Mouse (Mus musculus) ES-E14 (cell line): Measurements from ENCODE around the gene Slc25a27. TPM values are rescaled to one million over a fixed set of nuclear protein-coding genes. Genes with fewer than 3 reads are reported as not detected.

Source experiments
- DNase-seq: peaks from one replicate; pipeline ENCODE4 v3.0.0-alpha.2; 2013; ENCODE audit warnings: low read depth, low spot score
- H3K27ac ChIP-seq: 2 replicates; pipeline ENCODE4 v1.5.1; 2012; ENCODE audit warnings: low read depth, mild to moderate bottlenecking, low read length, moderate library complexity, mixed read lengths; ENCODE audit not compliant: poor library complexity, insufficient read depth, severe bottlenecking
- H3K36me3 ChIP-seq: 2 replicates; pipeline ENCODE4 v1.6.1; 2012; ENCODE audit warnings: mild to moderate bottlenecking, low read length, moderate library complexity, mixed read lengths; ENCODE audit not compliant: control insufficient read depth, poor library complexity, insufficient read depth, severe bottlenecking
- H3K4me1 ChIP-seq, 2 experiments: fragments of 150-350 bp in 1 of 2; sonication (generic) in 1 of 2; 2 replicates each; pipeline ENCODE4 v1.6.1; 2012; ENCODE audit warnings: low read length in 2 of 2, mild to moderate bottlenecking in 1 of 2, mixed read lengths in 1 of 2; ENCODE audit not compliant: control insufficient read depth in 2 of 2, insufficient read depth in 2 of 2, poor library complexity in 1 of 2
- H3K4me3 ChIP-seq, 2 experiments: fragments of 150-350 bp in 1 of 2; sonication (generic) in 1 of 2; 2 replicates each; pipeline ENCODE4 v1.5.1; 2012; ENCODE audit warnings: low read length in 2 of 2, low read depth in 1 of 2, mild to moderate bottlenecking in 1 of 2, mixed read lengths in 1 of 2; ENCODE audit not compliant: insufficient read depth in 1 of 2, poor library complexity in 1 of 2, severe bottlenecking in 1 of 2
- H3K9ac ChIP-seq: 2 replicates; pipeline ENCODE4 v1.6.1; 2012; ENCODE audit warnings: low read depth, mild to moderate bottlenecking, low read length, mixed read lengths; ENCODE audit not compliant: poor library complexity, insufficient read depth, severe bottlenecking
- H3K9me3 ChIP-seq: fragments of 150-350 bp; sonication (generic); 2 replicates; pipeline ENCODE4 v1.6.1; 2012; ENCODE audit warnings: low read depth, mild to moderate bottlenecking, low read length; ENCODE audit not compliant: control insufficient read depth, insufficient read depth
- CHD2 ChIP-seq: IDR thresholded peaks from 2 replicates; pipeline ENCODE4 v1.6.1; 2014; ENCODE audit warnings: mild to moderate bottlenecking, low read depth, low read length, inconsistent platforms
- HCFC1 ChIP-seq: IDR thresholded peaks from 2 replicates; pipeline ENCODE4 v1.6.1; 2012; ENCODE audit warnings: low read length, inconsistent platforms, borderline replicate concordance; ENCODE audit not compliant: insufficient read depth
- MAFK ChIP-seq: IDR thresholded peaks from 2 replicates; pipeline ENCODE4 v1.6.1; 2014; ENCODE audit warnings: mild to moderate bottlenecking, low read depth, low read length, inconsistent platforms; ENCODE audit not compliant: insufficient read depth
- ZC3H11A ChIP-seq: IDR thresholded peaks from 2 replicates; pipeline ENCODE4 v1.6.1; 2012; ENCODE audit warnings: low read depth, mild to moderate bottlenecking, inconsistent platforms, low read length, borderline replicate concordance
- ZNF384 ChIP-seq: IDR thresholded peaks from 2 replicates; pipeline ENCODE4 v1.6.1; 2012; ENCODE audit warnings: low read depth, low read length, inconsistent platforms
- in situ Hi-C, 2 experiments: fragments of 600-800 bp; cut with MboI; formaldehyde crosslinking; loops; one replicate each; pipeline ENCODE4 v1.15.1; 2025; ENCODE audit warnings: low sequenced_read_pairs in 2 of 2, inconsistent platforms in 1 of 2; ENCODE audit not compliant: unreplicated experiment in 2 of 2
- total RNA-seq: library from RNA; depleted of rRNA; stranded (reverse); fragments of 300-350 nt; gene quantifications from 2 replicates; pipeline ENCODE4 v1.2.3, GENCODE M21; 2012

Gene Slc25a27
- total RNA-seq, 1 experiment, result 5.5 TPM

DNA sequence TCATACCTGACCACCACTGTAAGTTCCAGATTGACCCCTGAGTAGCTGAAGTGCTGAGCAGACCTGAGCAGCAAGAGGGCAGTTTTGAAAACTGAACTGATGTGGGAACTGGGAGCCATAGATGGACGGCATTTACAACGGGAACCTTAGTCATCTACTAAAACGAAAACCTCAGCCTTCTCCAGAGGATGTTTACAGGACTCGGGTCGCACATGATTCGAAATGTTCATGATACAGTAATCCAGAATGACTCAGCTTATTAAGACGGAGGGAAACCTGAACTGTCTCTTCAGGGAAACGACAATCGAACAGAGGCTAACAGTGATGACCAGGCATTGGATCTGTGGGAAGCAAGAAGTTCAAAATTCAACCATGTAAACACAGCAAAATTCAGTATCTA is 47.9 kb downstream of the Slc25a27 start:
- no peaks in the 10 kb centered on the region for H3K9me3 ChIP-seq
- TF ChIP-seq ZNF384 (no peak), ZC3H11A (no peak), MAFK (no peak), HCFC1 (no peak), CHD2 (no peak)
- no peak overlapping the region for H3K27ac ChIP-seq
- no peak overlapping the region for H3K9ac ChIP-seq
- H3K4me3 ChIP-seq, result no peak overlapping the region
- no peaks in the 10 kb centered on the region for H3K4me1 ChIP-seq
- in situ Hi-C loops, result loop anchor here in 1 of 2 experiments (25.0 kb wide), 1 partner anchor 357 kb away; the partner anchor contains the start of gene Adgrf1
- no peaks in the 10 kb centered on the region for H3K36me3 ChIP-seq
- no peak for DNase-seq

- H3K27ac ChIP-seq, result no peak overlapping the region
- in situ Hi-C loops, result loop anchor here in 1 of 2 experiments (25.0 kb wide), 1 partner anchor 350 kb away; the partner anchor contains the start of gene Adgrf1
- H3K9me3 ChIP-seq, result no peaks in the 10 kb centered on the region
- no peak for DNase-seq
- H3K4me1 ChIP-seq, result no peaks in the 10 kb centered on the region
- H3K9ac ChIP-seq, result no peak overlapping the region
- no peak overlapping the region for H3K4me3 ChIP-seq
- TF ChIP-seq ZNF384 (no peak), MAFK (no peak), CHD2 (no peak), HCFC1 (no peak), ZC3H11A (no peak)
- H3K36me3 ChIP-seq, result no peaks in the 10 kb centered on the region
Measured at GRCm38 (mm10) chr17:43612221-43612620, 54.8 kb downstream of the Slc25a27 start.

- TF ChIP-seq ZC3H11A (peak; percentile 74), CHD2 (no peak)
- Histone ChIP-seq H3K4me1 (no peaks in the 10 kb centered on the region), H3K9ac (no peak overlapping the region), H3K27ac (no peak overlapping the region), H3K4me3 (no peak overlapping the region), H3K9me3 (no peaks in the 10 kb centered on the region), H3K36me3 (no peaks in the 10 kb centered on the region)
- in situ Hi-C loops, result loop anchor here in 1 of 2 experiments (25.0 kb wide), 1 partner anchor 349 kb away; the partner anchor contains the start of gene Adgrf1
- peak; percentile 74 for DNase-seq
Measured at GRCm38 (mm10) chr17:43611586-43611985, 55.4 kb downstream of the Slc25a27 start.

DNA sequence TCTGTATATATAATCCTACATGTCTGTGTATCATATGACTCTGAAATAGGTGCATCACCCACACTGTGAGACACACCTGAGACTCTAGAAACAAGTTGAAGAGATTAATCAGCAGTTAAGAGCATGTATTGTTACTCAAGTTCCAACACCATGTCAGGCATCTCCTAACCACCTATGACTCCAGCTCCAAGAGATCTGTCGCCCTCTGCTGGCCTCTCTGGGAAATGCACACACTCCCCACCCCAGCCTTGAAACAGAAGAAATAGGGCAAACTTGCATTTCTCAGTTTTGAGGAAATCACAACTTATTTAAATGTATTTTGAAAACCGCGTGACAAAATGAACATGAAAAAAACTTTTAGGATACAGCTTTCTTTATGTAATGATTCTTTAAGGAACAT is 60.3 kb downstream of the Slc25a27 start:
- no peak overlapping the region for H3K9ac ChIP-seq
- no peak overlapping the region for H3K4me3 ChIP-seq
- no peaks in the 10 kb centered on the region for H3K4me1 ChIP-seq
- peak; percentile 90 for TF ChIP-seq ZC3H11A
- TF ChIP-seq MAFK, result no peak
- no peaks in the 10 kb centered on the region for H3K36me3 ChIP-seq
- in situ Hi-C loops, result loop anchor here (5.0 to 25.0 kb wide), 4 partner anchors 89 to 344 kb away; partner anchors contain the start of gene Adgrf1 (in 1 of the 2)
- no peak overlapping the region for H3K27ac ChIP-seq
- H3K9me3 ChIP-seq, result no peaks in the 10 kb centered on the region
- peak; percentile 65 for DNase-seq

DNA sequence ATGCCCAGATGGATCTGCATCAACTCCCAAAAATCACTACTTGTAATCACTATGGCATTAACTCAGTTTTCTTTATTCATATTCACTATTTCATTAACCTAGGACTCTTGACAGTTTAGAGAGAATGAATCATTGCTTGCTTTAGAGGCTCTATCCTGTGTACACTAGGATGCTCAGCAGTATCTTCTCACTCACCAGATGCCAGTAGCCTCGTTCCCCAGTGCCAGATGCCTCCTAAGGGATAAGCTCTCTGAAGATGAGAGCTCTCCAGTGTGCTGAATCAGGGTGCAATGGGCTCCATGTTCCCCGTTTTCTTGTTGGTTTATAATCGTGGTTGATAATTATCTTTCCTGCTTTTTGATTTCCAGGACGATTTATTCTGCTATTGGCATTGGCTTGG is 68.3 kb downstream of the Slc25a27 start:
- Histone ChIP-seq H3K4me3 (no peak overlapping the region), H3K9me3 (no peaks in the 10 kb centered on the region), H3K27ac (no peak overlapping the region), H3K36me3 (no peaks in the 10 kb centered on the region), H3K4me1 (no peaks in the 10 kb centered on the region), H3K9ac (no peak overlapping the region)
- TF ChIP-seq HCFC1 (no peak), ZNF384 (no peak), MAFK (no peak), ZC3H11A (no peak), CHD2 (no peak)
- no peak for DNase-seq
- in situ Hi-C loops, result no loop called here
